Mouse (Mus musculus) embryonic facial prominence, embryonic 14.5 days (tissue): ENCODE data around the gene Actn2. TPM values are rescaled to one million over a fixed set of nuclear protein-coding genes. Genes with fewer than 3 reads are reported as not detected.

Experiments
- ATAC-seq: fragments of 200-750 bp; cut with Nextera tagmentation; 2 replicates; pipeline ENCODE4 v1.8.0; 2017; ENCODE audit warnings: low read depth, moderate number of reproducible peaks, moderate TSS enrichment
- DNase-seq: peaks from one replicate; pipeline ENCODE4 v3.0.0-alpha.2; 2015; ENCODE audit warnings: low spot score
- H3K27ac ChIP-seq: fragments of 300-500 bp; sonication (generic); replicated peaks from 2 replicates; pipeline ENCODE4 v1.5.1; 2014; ENCODE audit warnings: low read depth, mild to moderate bottlenecking, low read length, moderate library complexity
- H3K27me3 ChIP-seq: fragments of 300-500 bp; sonication (generic); replicated peaks from 2 replicates; pipeline ENCODE4 v1.6.1; 2014; ENCODE audit warnings: low read length; ENCODE audit not compliant: control insufficient read depth, insufficient read depth
- H3K36me3 ChIP-seq: fragments of 300-500 bp; sonication (generic); 2 replicates; pipeline ENCODE4 v1.6.1; 2014; ENCODE audit warnings: low read length, mixed read lengths; ENCODE audit not compliant: control insufficient read depth, insufficient read depth
- H3K4me1 ChIP-seq: fragments of 300-500 bp; sonication (generic); 2 replicates; pipeline ENCODE4 v1.6.1; 2014; ENCODE audit warnings: antibody characterized with exemption, low read length; ENCODE audit not compliant: control insufficient read depth, insufficient read depth
- H3K4me2 ChIP-seq: fragments of 300-500 bp; sonication (generic); 2 replicates; pipeline ENCODE4 v1.6.1; 2014; ENCODE audit warnings: low read depth, mild to moderate bottlenecking, low read length, moderate library complexity, mixed read lengths
- H3K4me3 ChIP-seq: fragments of 300-500 bp; sonication (generic); 2 replicates; pipeline ENCODE4 v1.5.1; 2014; ENCODE audit warnings: low read depth, mild to moderate bottlenecking, low read length
- H3K9ac ChIP-seq: fragments of 300-500 bp; sonication (generic); 2 replicates; pipeline ENCODE4 v1.6.1; 2014; ENCODE audit warnings: low read depth, mild to moderate bottlenecking, low read length, moderate library complexity, mixed read lengths
- H3K9me3 ChIP-seq: fragments of 300-500 bp; sonication (generic); 2 replicates; pipeline ENCODE4 v1.6.1; 2016; ENCODE audit warnings: low read length; ENCODE audit not compliant: control insufficient read depth
- WGBS: fragments of 180-500 bp; shearing (Covaris S2); extraction: QIAGEN DNeasy Blood & Tissue Kit; methylation state at CpG from one replicate; pipeline ENCODE4 v1.1.7; 2014; 5-methylcytosine and 5-hydroxymethylcytosine counted together
- polyA plus RNA-seq: library from polyadenylated mRNA; unstranded; fragments of >200 nt; fragmentation: Nextera tagmentation; extraction: Ambion mirVana; gene quantifications from 2 replicates; pipeline ENCODE4 v1.2.1, GENCODE M21; 2014

Actn2 gene
- polyA plus RNA-seq, 1 experiment from 2014 or later: 490 TPM

- no peak overlapping the region for H3K9ac ChIP-seq
- DNase-seq: no peak
- H3K9me3 ChIP-seq: no peaks in the 10 kb centered on the region
- ATAC-seq: no peak
- WGBS: 80% methylated on average over 7 of the region's 7 CpGs
- no peak overlapping the region for H3K4me3 ChIP-seq
- H3K4me1 ChIP-seq: no peaks in the 10 kb centered on the region
- no peak overlapping the region for H3K4me2 ChIP-seq
- no peaks in the 10 kb centered on the region for H3K27me3 ChIP-seq
- no peak overlapping the region for H3K27ac ChIP-seq
- no peaks in the 10 kb centered on the region for H3K36me3 ChIP-seq
These were observed 49.9 kb downstream of the Actn2 start for GRCm38 (mm10) chr13:12290700-12291099.

GRCm38 (mm10) chr13:12284528-12284927 lies 56.0 kb downstream of the Actn2 start:
- Histone ChIP-seq H3K9me3 (no peaks in the 10 kb centered on the region), H3K36me3 (no peaks in the 10 kb centered on the region), H3K9ac (no peak overlapping the region), H3K4me3 (no peak overlapping the region), H3K4me2 (no peak overlapping the region), H3K4me1 (no peaks in the 10 kb centered on the region), H3K27ac (no peak overlapping the region), H3K27me3 (no peaks in the 10 kb centered on the region)
- ATAC-seq (no peak), DNase-seq (no peak)
- 88% methylated on average over 11 of the region's 11 CpGs for WGBS

- H3K9ac ChIP-seq: no peak overlapping the region
- WGBS: 77% methylated on average over 3 of the region's 3 CpGs
- no peak for DNase-seq
- no peak overlapping the region for H3K27ac ChIP-seq
- no peak overlapping the region for H3K4me2 ChIP-seq
- no peak overlapping the region for H3K4me3 ChIP-seq
- no peak for ATAC-seq
- H3K9me3 ChIP-seq: no peaks in the 10 kb centered on the region
- no peaks in the 10 kb centered on the region for H3K27me3 ChIP-seq
- H3K4me1 ChIP-seq: no peaks in the 10 kb centered on the region
- no peaks in the 10 kb centered on the region for H3K36me3 ChIP-seq
These were observed 56.7 kb downstream of the Actn2 start for GRCm38 (mm10) chr13:12283826-12284225.

DNA sequence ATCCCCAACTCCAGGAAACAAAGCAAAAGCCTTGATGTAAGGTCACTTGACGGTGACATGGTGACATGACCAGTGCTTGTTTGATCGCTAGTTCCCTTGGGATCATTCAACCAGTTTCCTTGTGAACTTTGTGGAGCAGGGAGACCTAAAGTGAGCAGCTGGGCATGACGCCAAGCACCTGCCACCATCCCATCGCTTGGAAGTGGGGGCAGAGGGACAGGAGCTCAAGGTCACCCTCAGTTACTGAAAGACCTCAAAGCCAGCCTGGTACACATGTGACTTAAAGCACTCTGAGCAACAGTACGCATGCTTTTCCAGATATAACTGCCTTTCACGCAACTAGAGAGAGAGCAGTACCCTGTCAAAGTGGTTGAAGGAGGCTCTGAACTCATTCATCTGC lies 65.8 kb downstream of the Actn2 start:
- no peaks in the 10 kb centered on the region for H3K9me3 ChIP-seq
- ATAC-seq: no peak
- H3K27me3 ChIP-seq: no peaks in the 10 kb centered on the region
- H3K9ac ChIP-seq: no peak overlapping the region
- H3K4me3 ChIP-seq: no peak overlapping the region
- H3K4me1 ChIP-seq: no peaks in the 10 kb centered on the region
- no peaks in the 10 kb centered on the region for H3K36me3 ChIP-seq
- H3K4me2 ChIP-seq: no peak overlapping the region
- DNase-seq: no peak
- H3K27ac ChIP-seq: no peak overlapping the region
- 72% methylated on average over 6 of the region's 6 CpGs for WGBS

GRCm38 (mm10) chr13:12274220-12274619 lies 66.3 kb downstream of the Actn2 start:
- no peaks in the 10 kb centered on the region for H3K9me3 ChIP-seq
- H3K36me3 ChIP-seq: no peaks in the 10 kb centered on the region
- ATAC-seq (no peak), DNase-seq (no peak)
- no peaks in the 10 kb centered on the region for H3K27me3 ChIP-seq
- H3K4me1 ChIP-seq: no peaks in the 10 kb centered on the region
- no peak overlapping the region for H3K9ac ChIP-seq
- no peak overlapping the region for H3K27ac ChIP-seq
- H3K4me3 ChIP-seq: no peak overlapping the region
- 78% methylated on average over 4 of the region's 4 CpGs for WGBS
- H3K4me2 ChIP-seq: no peak overlapping the region

DNA sequence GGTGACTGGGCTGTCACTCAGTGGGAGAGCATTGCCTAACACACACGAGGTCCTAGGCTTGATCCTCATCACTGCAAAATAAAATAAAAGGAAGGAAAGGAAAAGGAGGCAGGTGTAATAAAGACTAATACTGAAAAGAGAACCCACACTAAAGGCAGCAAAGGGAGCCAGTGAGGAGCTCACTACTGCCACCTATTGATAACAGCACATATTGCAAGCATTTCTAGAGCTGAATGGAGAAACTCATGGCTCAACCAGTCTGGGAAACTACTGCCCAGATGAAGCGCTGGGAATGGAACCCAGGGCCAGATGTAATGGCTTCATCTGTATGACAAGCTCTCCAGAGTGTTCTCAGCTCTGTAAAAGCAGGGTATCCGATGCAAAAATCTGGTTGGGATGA lies 67.6 kb downstream of the Actn2 start:
- ATAC-seq: no peak
- Histone ChIP-seq H3K27ac (no peak overlapping the region), H3K4me3 (no peak overlapping the region), H3K4me2 (no peak overlapping the region), H3K9ac (no peak overlapping the region), H3K36me3 (no peaks in the 10 kb centered on the region), H3K9me3 (no peaks in the 10 kb centered on the region), H3K4me1 (no peaks in the 10 kb centered on the region), H3K27me3 (no peaks in the 10 kb centered on the region)
- 51% methylated on average over 3 of the region's 3 CpGs for WGBS
- DNase-seq: no peak

- no peak overlapping the region for H3K9ac ChIP-seq
- no peaks in the 10 kb centered on the region for H3K27me3 ChIP-seq
- no peak overlapping the region for H3K4me3 ChIP-seq
- no peak overlapping the region for H3K27ac ChIP-seq
- H3K36me3 ChIP-seq: no peaks in the 10 kb centered on the region
- 94% methylated on average over 3 of the region's 3 CpGs for WGBS
- H3K4me2 ChIP-seq: no peak overlapping the region
- no peak for DNase-seq
- no peaks in the 10 kb centered on the region for H3K4me1 ChIP-seq
- ATAC-seq: no peak
- H3K9me3 ChIP-seq: no peaks in the 10 kb centered on the region
These were observed 72.6 kb downstream of the Actn2 start for GRCm38 (mm10) chr13:12267971-12268370.

GRCm38 (mm10) chr13:12267097-12267496 lies 73.5 kb downstream of the Actn2 start:
- H3K9me3 ChIP-seq: no peaks in the 10 kb centered on the region
- no peaks in the 10 kb centered on the region for H3K36me3 ChIP-seq
- no peak overlapping the region for H3K9ac ChIP-seq
- 36% methylated on average over 3 of the region's 3 CpGs for WGBS
- H3K4me1 ChIP-seq: no peaks in the 10 kb centered on the region
- H3K4me2 ChIP-seq: no peak overlapping the region
- no peak overlapping the region for H3K27ac ChIP-seq
- ATAC-seq: no peak
- H3K27me3 ChIP-seq: no peaks in the 10 kb centered on the region
- DNase-seq: no peak
- H3K4me3 ChIP-seq: no peak overlapping the region

DNA sequence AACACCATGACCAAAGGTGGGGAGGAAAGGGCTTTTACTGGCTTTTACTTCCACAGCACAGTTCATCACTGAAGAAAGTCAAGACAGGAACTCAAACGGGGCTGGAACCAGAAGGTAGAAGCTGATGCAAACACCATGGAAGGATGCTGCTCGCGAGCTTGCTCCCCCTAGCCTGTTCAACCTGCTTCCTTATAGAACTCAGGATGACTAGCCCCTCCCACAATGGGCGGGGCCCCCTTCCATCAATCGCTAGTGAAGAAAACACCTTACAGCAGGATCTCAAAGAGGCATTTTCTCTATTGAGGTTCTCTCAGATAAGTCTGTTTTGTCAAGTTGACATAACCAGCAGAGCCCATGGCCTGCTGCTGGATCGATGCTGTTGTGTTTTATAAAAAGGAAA lies 76.6 kb downstream of the Actn2 start:
- H3K27ac ChIP-seq: no peak overlapping the region
- DNase-seq: no peak
- 0 out of 2 replicates have a peak, but pooled peaks cover 5% of the 10 kb centered on the region for H3K9me3 ChIP-seq
- H3K9ac ChIP-seq: no peak overlapping the region
- H3K4me1 ChIP-seq: no peaks in the 10 kb centered on the region
- H3K4me2 ChIP-seq: no peak overlapping the region
- 77% methylated on average over 6 of the region's 6 CpGs for WGBS
- no peaks in the 10 kb centered on the region for H3K36me3 ChIP-seq
- H3K4me3 ChIP-seq: no peak overlapping the region
- no peaks in the 10 kb centered on the region for H3K27me3 ChIP-seq
- no peak for ATAC-seq
